Mouse (Mus musculus) layer of hippocampus, adult 9-10 months (tissue): ENCODE measurements around the gene Sap18b.
"Not testable (repeated sequence)": the region's sequence is repeated elsewhere in the genome, so short reads cannot be mapped to it uniquely, and the experiment has no call there.

Source experiments
- DNase-seq: peaks from one replicate; pipeline ENCODE4 v3.0.0; 2022; ENCODE audit warnings: low spot score

Gene Sap18b

GRCm38 (mm10) chr8:95822699-95823098 lies 2.4 kb upstream of the Sap18b start:
- no peak for DNase-seq

GRCm38 (mm10) chr8:95830144-95830543 lies 5.0 kb downstream of the Sap18b start:
- no peak for DNase-seq

- peak; percentile 93 for DNase-seq
Observed at GRCm38 (mm10) chr8:95832603-95833434, 7.7 kb downstream of the Sap18b start.

DNA sequence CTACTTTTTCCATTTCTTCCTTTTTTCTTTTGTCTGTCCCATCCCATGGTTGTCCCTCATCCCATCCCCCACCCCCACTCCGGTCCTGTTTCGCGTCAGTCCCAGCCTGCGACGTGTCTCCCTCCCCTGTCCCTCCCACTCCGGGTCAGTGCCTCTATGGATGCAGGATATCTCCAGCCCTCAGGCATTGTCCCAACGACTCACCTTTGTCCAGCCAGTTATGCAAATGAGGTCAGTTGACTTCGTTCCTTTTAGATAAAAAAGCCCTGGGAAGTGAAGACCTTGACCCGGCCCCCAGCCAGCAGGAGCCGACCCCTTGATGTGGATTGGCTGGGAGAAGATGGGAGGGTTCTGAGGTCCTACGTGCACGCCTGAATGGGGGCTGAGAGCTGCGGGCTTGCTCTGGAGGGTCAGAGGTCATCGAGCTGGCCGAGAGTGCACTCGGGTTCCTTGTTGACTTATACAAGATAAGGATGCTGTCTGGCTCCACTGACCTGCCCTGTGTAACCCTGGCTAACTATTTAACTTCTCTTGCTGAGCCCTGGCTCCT lies 8.4 kb downstream of the Sap18b start:
- DNase-seq = no peak

DNA sequence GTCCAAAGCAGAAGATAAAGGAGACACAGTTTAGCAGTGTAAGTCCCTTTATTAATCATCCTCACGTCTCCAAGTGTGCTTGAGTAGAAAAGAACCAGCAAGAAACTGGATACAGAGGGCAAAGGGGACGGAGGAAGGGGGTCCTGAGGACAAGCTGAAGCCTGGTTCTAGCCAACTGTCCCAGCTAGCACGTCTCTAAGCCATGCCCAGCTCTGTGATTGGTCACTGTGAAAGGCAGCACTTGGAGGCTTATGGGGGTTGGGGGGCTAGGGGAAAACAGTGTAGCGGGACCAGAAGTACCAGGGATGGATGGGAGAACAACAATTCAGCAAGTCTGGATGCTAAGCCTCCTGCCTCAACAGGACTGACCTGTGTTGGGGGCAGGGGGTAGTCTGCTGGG lies 10.7 kb downstream of the Sap18b start:
- no peak for DNase-seq

GRCm38 (mm10) chr8:95837266-95837665 lies 12.1 kb downstream of the Sap18b start:
- no peak for DNase-seq

- DNase-seq = no peak
Observed at GRCm38 (mm10) chr8:95839289-95839688, 14.1 kb downstream of the Sap18b start.

- DNase-seq = no peak
Observed at GRCm38 (mm10) chr8:95841436-95841835, 16.3 kb downstream of the Sap18b start.

DNA sequence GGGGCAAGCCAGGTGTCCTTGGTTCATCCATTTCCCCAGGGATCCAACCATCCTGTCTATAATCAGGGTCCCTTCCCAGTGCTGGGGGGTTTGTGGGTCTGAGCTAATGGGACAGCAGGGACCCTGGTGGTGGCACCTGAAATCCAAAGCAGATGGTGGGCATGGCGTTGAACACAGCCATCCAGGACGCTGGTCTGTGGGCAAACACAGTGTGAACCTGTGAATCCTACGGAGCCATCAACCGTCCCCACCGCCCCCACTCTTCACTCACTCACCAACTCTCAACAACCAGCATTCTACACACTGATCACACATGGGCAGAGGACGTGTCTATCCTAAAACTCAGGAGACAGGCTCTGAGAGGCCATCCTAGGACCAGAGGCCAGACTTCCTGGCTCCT lies 18.8 kb downstream of the Sap18b start:
- DNase-seq = no peak

- DNase-seq = no peak
Observed at GRCm38 (mm10) chr8:95845026-95845425, 19.9 kb downstream of the Sap18b start.

GRCm38 (mm10) chr8:95848061-95848551 lies 23.0 kb downstream of the Sap18b start:
- DNase-seq = no peak

DNA sequence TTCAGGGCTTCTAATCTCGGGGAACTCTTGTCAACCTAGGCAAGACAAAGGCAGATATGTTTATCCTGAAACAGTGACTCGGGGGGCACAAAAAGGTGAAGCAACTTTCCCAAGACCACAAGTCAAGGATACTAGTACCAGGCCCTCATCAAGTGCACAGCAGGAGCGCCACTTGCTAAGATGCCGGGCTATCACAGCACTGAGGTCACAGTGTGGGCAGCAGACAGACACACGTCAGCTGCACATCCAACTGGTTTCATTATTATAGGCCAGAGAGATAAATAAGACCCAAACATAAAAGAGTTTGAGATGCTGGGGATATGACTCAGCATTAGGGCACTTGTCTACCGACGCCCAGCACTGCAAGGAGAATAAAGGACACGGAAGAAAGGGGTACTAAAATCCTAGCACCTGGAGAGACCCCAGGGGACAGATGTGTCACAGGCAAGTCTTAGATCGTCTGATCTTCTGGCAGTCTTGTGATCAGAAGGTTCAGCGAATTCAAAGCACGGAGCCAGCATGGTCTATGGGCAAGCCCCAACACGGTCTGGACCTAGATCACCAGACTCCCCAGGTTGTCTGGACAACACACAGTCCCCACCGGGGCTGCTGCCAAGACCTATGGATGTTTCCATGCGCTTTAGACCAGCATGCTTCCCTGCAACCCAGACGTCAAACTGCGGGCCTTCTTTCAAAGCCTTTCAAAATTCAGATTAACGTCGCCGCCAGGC lies 23.8 kb downstream of the Sap18b start:
- DNase-seq = no peak

GRCm38 (mm10) chr8:95850326-95850725 lies 25.2 kb downstream of the Sap18b start:
- no peak for DNase-seq

DNA sequence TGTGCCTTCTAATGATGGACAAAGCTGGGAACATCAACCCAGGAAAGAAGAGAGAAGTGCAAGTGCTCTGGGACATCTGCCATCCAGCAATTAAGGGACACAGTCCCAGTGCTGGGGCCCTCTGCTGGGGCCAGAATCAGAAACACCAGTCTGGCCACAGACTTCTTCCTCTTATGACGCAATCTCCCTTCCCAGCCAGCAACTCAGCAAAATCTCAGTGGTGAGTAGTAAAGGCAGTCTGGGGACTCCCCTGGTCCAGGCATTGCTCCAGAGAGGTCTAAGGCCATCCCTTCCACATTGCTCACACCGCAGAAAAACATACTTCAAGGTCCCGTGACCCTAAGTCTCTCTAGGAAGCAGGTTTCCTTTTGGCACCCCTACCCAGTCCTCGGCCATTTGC lies 27.1 kb downstream of the Sap18b start:
- no peak for DNase-seq

DNA sequence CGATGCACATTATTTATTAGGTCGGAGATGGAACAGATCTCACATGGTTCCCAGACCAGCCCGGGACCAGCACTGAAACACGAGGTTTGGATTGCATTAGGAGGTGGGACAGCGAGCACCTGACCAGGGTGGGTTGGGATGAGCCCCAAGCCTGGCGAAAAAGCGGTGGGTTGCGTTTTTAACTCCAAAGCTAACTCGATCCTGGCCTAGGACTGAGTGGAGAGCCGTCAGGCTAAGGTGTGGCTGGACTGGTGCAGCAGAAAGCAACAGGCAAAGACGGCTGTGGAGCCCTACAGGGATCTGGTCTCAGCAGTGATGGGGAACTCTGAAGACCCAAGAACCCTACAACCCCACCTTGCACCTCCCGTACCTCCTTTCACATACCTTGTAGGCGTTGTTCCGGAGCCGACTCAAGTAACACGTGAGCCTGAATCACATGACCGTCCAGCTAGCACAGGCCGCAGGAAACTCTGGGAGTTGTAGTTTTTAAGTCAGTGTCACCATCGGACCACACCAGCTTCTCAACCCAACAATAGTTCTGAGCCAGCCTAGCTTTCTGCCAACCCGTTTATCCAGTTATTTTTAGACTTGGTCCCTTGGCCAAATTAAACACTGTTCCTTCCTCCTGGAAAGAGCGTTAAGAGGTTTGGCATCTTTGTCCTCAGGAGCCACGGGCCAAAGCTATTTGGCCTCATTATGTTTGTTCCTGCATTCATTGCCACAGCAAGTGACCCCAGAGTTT lies 28.1 kb downstream of the Sap18b start, which contains the start of gene Slc38a7:
Gene Slc38a7, minus strand, starts transcription at position 438 of the 742 bp plus-strand sequence.
- DNase-seq = peak; percentile 83

DNA sequence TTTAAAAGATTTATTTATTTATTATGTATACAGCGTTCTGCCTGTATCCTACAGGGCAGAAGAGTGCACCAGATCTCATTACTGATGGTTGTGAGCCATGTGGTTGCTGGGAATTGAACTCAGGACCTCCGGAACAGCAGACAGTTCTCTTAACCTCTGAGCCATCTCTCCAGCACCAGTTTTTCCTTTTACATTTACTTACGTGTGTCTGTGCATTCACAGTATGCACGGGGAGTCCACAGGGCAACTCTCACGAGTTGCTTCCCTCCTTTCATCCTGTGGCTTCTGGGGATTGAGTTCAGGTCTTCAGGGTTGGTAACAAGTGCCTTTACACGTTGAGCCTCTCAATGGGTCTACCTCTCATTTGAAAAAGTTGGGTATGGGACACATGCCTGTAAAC lies 29.0 kb downstream of the Sap18b start:
- no peak for DNase-seq

- not testable (repeated sequence) for DNase-seq
Observed at GRCm38 (mm10) chr8:95863761-95864440, 38.8 kb downstream of the Sap18b start.

- not testable (repeated sequence) for DNase-seq
Observed at GRCm38 (mm10) chr8:95864851-95865250, 39.7 kb downstream of the Sap18b start.

DNA sequence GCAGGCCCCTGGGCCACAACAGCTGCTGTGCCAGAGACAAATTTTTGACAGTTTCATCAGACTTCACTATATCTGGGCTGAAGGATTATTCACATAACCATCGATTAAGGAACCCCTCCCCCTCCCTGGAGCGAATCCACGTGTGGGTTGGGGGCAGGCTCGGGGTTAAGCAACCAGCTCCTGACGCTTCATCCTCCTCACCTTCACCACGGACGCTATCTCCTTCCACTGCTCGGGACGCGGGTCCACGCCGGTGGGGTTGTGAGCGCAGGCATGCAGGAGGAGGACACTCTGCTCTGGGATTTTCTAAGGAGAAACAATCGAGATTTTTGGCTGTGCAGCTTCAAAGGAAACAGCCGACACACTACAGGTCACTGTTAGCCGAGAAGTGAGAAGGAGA lies 46.5 kb downstream of the Sap18b start:
- no peak for DNase-seq

GRCm38 (mm10) chr8:95875270-95875669 lies 50.1 kb downstream of the Sap18b start:
- DNase-seq = no peak
